Mouse (Mus musculus): ENCODE measurements around the gene Eef1akmt3. TPM values are rescaled to one million over a fixed set of nuclear protein-coding genes. Genes with fewer than 3 reads are reported as not detected.
A peak's percentile ranks its signal among the peaks of the same experiment; 100 is the strongest.
"Not testable (repeated sequence)": the region's sequence is repeated elsewhere in the genome, so short reads cannot be mapped to it uniquely, and the experiment has no call there.

Gene Eef1akmt3
- total RNA-seq, 2 experiments from 2014 or later, result 0.30 to 0.53 TPM

GRCm38 (mm10) chr10:127070190-127071121 is 29.1 kb upstream of the Eef1akmt3 start, which contains the start of gene Tspan31:
Tspan31 (minus strand) TSS chr10:127070264.
- peak; percentile 94 for DNase-seq

DNA sequence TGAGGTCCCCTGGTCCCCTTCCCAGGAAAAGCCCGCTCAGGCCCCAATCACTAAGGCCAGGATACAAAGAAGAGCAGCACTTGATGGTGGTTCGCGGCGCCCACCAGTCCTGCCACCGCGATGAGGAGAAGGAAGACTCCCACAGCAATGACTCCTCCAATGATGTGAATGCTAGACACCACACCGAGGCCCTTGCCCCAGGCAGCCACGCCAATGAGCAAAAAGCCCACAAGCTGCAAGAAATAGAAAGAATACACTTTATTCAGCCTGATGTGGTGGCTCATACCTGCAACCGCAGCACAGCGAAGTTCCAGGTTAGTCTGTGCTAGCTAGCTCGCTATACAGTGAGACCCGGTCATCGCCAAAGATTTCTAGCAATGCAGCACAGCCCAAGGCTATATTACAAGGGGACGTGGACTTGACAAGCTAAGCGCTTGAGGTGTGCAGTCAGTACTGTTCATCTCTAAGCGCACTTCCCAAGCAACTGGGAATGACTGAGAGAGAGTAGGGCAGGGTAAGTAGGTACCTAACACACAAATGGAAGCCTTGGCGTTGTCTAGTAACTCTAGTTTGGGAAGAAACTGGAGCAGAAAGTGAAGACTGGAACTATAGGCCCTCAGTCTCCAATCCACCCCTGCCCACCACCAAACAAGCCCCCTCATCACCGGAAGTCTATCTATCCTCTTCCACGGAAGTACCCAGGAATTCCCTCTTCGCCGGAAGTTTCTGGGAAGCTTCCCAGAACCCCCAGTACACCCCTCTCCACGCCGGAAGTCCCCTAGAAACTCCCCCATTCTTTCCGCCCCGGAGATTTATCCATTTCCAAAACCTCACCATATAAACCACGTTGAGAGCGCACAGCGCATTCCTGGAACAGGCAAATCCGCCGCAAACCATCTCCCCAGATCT is 28.2 kb upstream of the Eef1akmt3 start:
- DNase-seq, result no peak

DNA sequence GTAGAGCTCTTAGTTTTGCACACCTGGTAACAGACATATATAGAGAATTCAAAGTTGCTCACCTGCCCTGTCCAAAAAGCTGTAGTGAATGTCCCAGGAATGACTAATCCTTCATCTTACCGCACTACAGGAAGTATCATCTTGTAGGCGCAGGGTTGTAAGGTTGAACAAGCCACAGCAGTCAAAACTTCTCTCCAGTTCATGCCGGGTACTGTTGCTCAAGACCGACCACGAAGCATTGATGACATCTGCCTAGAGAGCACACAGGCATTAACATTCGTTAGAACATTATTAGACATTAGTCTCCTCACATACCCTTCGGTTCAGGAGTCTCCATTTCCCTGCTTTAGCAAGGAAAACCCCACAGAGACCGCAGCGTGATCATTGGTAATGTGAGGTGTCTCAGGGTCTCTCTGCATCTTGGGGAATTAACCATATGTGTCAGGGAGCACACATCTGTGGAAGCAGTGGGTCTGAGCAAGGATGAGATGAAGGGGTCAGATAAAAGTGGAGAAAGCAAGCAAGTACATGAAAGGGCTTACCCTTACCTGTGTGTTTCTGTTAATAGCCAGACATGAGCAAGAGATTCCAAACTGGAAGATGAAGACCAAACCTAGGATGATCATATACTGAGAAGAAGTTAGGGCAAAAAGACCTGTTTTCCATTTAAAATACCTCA is 27.2 kb upstream of the Eef1akmt3 start:
- no peak for DNase-seq

GRCm38 (mm10) chr10:127066519-127067018 is 25.3 kb upstream of the Eef1akmt3 start:
- DNase-seq, result no peak

DNA sequence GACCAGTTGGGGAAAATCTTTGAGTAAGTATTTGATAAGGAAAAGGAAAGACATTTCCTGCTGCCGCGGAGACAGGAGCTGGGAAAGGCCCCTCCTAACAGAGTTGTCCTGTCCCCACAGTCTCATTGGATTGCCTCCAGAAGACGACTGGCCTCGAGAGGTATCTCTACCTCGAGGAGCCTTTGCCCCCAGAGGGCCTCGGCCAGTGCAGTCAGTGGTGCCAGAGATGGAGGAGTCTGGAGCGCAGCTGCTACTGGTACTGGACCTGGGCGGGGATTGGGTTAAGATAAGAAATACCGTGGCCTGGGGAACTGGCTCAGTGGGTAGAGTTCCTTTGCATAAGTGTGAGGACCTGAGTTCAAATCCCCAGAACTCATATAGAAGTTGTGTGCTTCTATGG is 24.7 kb upstream of the Eef1akmt3 start:
- DNase-seq, result no peak

DNA sequence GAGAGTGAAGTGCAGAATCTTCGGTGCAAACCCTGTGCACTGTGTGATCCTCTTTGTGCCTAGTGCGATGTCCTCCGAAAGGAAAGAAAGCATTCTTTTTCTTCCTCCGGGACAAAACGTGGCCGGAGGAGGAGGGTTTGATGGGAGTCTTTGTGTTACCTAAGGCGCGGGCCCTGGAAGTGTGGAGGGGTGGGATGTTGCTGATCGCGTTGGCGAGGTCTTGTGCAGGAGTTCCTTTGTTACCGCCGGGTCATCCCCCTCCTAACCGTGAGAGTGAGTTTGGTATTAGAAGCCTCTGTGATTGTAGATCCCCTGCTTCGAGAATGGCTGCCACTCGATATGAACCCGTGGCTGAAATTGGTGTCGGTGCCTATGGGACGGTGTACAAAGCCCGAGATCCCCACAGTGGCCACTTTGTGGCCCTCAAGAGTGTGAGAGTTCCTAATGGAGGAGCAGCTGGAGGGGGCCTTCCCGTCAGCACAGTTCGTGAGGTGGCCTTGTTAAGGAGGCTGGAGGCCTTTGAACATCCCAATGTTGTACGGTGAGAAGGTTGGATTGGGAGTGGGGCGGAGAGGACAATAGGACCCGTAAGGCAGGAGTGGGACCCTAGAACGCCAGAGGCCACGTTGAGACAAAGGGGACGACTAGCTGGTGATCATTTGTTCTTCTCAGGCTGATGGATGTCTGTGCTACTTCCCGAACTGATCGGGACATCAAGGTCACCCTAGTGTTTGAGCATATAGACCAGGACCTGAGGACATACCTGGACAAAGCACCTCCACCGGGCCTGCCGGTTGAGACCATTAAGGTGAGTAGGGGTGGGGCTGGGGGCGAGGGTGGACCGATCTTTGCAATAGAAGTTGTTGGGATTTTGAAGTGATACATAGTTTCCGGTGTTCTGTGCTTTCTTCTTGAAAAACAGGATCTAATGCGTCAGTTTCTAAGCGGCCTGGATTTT is 22.9 kb upstream of the Eef1akmt3 start:
- DNase-seq, result no peak

GRCm38 (mm10) chr10:127063239-127063872 is 22.0 kb upstream of the Eef1akmt3 start, which contains the start of gene Cdk4:
Cdk4 (plus strand) TSS chr10:127063534.
- DNase-seq, result peak; percentile 99 to 100

DNA sequence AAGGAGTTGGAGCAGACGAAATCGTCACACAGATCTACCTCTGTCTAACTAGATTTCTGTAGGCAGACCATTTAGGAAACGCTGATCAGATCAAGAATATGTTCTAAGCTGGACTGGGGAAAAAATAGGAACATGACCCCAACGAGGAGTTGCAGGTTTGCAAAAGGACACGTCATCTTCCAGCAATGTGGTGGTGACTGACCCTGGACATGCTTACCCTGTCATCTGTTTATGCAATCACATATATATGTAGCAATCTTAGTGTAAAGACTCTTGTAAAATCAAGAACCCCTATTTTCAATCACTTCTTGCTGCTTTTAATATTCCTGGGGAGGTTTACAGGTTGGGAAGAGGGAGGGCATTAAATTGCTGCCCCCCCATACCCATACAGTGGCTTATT is 21.2 kb upstream of the Eef1akmt3 start:
- DNase-seq, result no peak

- not testable (repeated sequence) for DNase-seq
Measured at GRCm38 (mm10) chr10:127062101-127062500, 20.8 kb upstream of the Eef1akmt3 start.

DNA sequence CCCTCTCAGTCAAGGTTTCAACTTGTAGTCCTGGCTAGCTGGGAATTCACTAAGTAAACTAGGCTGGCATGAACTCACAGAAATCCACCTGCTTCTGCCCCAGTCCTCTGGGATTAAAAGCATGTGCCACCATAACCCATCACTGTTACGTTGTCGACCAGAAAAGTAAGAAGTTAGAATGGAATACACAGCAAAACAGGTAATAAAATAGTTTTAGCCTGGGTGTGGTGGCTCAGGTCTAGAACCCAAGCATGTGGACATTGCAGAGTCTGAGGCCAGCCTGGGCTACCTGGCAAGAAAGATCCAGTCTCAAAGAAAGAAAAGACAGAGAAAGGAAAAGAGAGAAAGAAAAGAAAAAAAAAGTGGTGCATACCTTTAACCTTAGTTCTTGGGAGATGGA is 20.2 kb upstream of the Eef1akmt3 start:
- no peak for DNase-seq

DNA sequence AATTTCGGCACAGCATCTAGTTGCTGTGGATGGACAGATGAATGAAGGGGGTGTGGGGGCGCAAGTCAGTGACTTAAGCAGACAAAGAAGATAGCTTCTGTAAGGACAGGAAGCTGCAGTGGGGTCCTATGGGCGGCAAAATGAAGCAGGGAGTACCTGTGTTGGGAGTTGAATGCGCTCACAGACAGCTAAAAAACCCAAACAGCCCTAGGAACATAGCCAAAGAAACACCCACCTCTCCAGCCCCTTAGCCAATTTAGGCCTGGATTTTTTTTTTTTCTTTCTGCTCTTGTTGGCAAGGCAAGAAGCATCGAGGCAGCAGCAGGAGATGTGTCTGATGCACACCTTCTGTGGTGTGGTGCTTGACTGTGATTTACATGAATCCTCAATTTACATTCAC is 19.8 kb upstream of the Eef1akmt3 start:
- no peak for DNase-seq

- DNase-seq, result peak; percentile 84 to 91
Measured at GRCm38 (mm10) chr10:127059968-127060916, 18.9 kb upstream of the Eef1akmt3 start, which contains the start of gene March9. March9 (minus strand) TSS chr10:127060184.

GRCm38 (mm10) chr10:127059174-127059967 is 18.1 kb upstream of the Eef1akmt3 start:
- DNase-seq, result no peak

DNA sequence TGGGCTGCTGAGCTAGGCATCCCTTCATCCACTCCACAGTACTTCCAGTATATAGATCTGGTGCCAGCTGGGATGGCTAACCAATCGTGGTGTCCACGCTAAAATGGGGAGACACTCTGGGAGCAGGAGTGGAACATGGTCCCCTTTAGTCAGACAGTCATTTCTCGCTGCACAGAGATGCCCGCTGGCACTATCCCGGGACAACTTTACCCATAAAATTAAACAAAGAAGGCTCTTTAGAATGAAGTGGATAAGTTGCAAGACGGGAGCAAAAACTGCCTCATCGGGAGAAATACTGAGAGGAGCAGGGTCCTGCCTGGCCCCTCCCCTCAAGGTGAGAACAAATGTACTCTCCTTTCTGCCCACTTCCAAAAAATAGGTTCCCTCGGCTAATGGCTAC is 17.4 kb upstream of the Eef1akmt3 start:
- DNase-seq, result no peak

GRCm38 (mm10) chr10:127058161-127058560 is 16.8 kb upstream of the Eef1akmt3 start:
- peak; percentile 78 to 89 for DNase-seq

DNA sequence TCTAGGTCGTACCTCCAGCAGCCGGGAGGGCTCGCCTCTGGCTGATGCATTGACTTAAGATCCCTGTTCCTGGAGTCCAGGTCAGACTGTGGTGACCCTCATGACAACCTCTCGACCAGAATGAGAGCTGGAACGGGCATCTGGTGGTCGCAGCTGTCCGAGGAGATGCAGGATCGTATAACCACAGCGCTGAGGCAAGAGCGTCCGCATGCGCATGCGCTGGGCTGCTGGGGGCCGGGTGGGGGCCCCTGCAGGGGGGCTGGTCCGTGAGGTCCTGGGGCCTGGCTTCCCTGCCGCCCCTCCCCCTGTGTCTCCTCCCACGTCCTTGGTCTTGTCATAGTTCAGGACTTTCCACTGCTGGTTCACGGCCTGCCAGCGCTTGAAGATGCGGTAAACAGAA is 15.2 kb upstream of the Eef1akmt3 start:
- no peak for DNase-seq

GRCm38 (mm10) chr10:127055406-127055805 is 14.1 kb upstream of the Eef1akmt3 start:
- DNase-seq, result no peak

GRCm38 (mm10) chr10:127054646-127055045 is 13.3 kb upstream of the Eef1akmt3 start:
- DNase-seq, result no peak
